Mouse (Mus musculus): Measurements from ENCODE around the gene Gm21830.
"Not testable (repeated sequence)": the region's sequence is repeated elsewhere in the genome, so short reads cannot be mapped to it uniquely, and the experiment has no call there.

Gm21830 gene

GRCm38 (mm10) chr2:67413425-67413824, at the start of gene Gm21830:
Gene Gm21830, plus strand, starts transcription at chr2:67413725.
- not testable (repeated sequence) for DNase-seq (ENCODE audit: low read depth, low spot score)

GRCm38 (mm10) chr2:67364506-67364905, 49.0 kb upstream of the Gm21830 start:
- DNase-seq (ENCODE audit: low read depth, low spot score) = no peak

GRCm38 (mm10) chr2:67378504-67378903, 35.0 kb upstream of the Gm21830 start:
- peak; percentile 44 for DNase-seq (ENCODE audit: low read depth, low spot score)

GRCm38 (mm10) chr2:67420853-67421252, 7.3 kb downstream of the Gm21830 start:
- no peak for DNase-seq (ENCODE audit: low read depth, low spot score)

- DNase-seq (ENCODE audit: low read depth, low spot score) = no peak
Observed at GRCm38 (mm10) chr2:67422799-67423198, 9.3 kb downstream of the Gm21830 start.

GRCm38 (mm10) chr2:67433081-67433480, 19.6 kb downstream of the Gm21830 start, which contains the start of gene Gm26727:
Gene Gm26727, minus strand, starts transcription at chr2:67433181.
- DNase-seq (ENCODE audit: low read depth, low spot score) = no peak

GRCm38 (mm10) chr2:67438309-67438708, 24.8 kb downstream of the Gm21830 start:
- no peak for DNase-seq (ENCODE audit: low read depth, low spot score)

GRCm38 (mm10) chr2:67445780-67446179, 32.3 kb downstream of the Gm21830 start, which contains the start of gene Xirp2:
Gene Xirp2, plus strand, starts transcription at chr2:67446002.
- DNase-seq (ENCODE audit: low read depth, low spot score) = no peak

GRCm38 (mm10) chr2:67446772-67447171, 33.2 kb downstream of the Gm21830 start:
- DNase-seq (ENCODE audit: low read depth, low spot score) = no peak

GRCm38 (mm10) chr2:67447206-67447605, 33.7 kb downstream of the Gm21830 start:
- DNase-seq (ENCODE audit: low read depth, low spot score) = no peak

- DNase-seq (ENCODE audit: low read depth, low spot score) = no peak
Observed at GRCm38 (mm10) chr2:67460857-67461256, 47.3 kb downstream of the Gm21830 start.

- DNase-seq (ENCODE audit: low read depth, low spot score) = no peak
Observed at GRCm38 (mm10) chr2:67467036-67467435, 53.5 kb downstream of the Gm21830 start.

- not testable (repeated sequence) for DNase-seq (ENCODE audit: low read depth, low spot score)
Observed at GRCm38 (mm10) chr2:67470030-67470429, 56.5 kb downstream of the Gm21830 start.

GRCm38 (mm10) chr2:67477753-67478152, 64.2 kb downstream of the Gm21830 start:
- DNase-seq (ENCODE audit: low read depth, low spot score) = peak; percentile 64

GRCm38 (mm10) chr2:67481051-67481450, 67.5 kb downstream of the Gm21830 start:
- DNase-seq (ENCODE audit: low read depth, low spot score) = no peak
